Mouse (Mus musculus) liver, adult 2 months (tissue): ENCODE measurements at regions not wholly inside any gene's neighbourhood (a gene's known extent, or its start where the extent isn't known, plus 50 kb on each side); places are given as distances from the start of the nearest gene placed in this dataset.

Experiments used
- CTCF ChIP-seq: fragments of 200-500 bp; IDR thresholded peaks from 2 replicates; pipeline ENCODE4 v1.5.1; 2011; ENCODE audit warnings: low read depth, low read length, control low read depth
- POLR2A ChIP-seq: fragments of 200-500 bp; IDR thresholded peaks from 2 replicates; pipeline ENCODE4 v1.6.1; 2011; ENCODE audit warnings: low read length, control low read depth; ENCODE audit not compliant: insufficient read depth; ENCODE audit errors: extremely low read depth

GRCm38 (mm10) chr10:37243136-37243535, 104.4 kb upstream of the Marcks start:
- no peak for TF ChIP-seq POLR2A
- no peak for TF ChIP-seq CTCF
